Mouse (Mus musculus): ENCODE measurements around the gene Gp6.
"Not testable (repeated sequence)": the region's sequence is repeated elsewhere in the genome, so short reads cannot be mapped to it uniquely, and the experiment has no call there.

Gp6 gene

GRCm38 (mm10) chr7:4397730-4398129 lies at the start of gene Gp6:
Gene Gp6, minus strand, starts transcription at chr7:4397744.
- no peak for DNase-seq (ENCODE audit: low read depth, low spot score)

GRCm38 (mm10) chr7:4447138-4447537 lies 49.6 kb upstream of the Gp6 start:
- DNase-seq (ENCODE audit: low read depth, low spot score) = peak; percentile 59

- peak; percentile 96 for DNase-seq (ENCODE audit: low read depth, low spot score)
Measured at GRCm38 (mm10) chr7:4445216-4445791, 47.8 kb upstream of the Gp6 start, which contains the start of gene Rdh13. Gene Rdh13, minus strand, starts transcription at chr7:4445649.

GRCm38 (mm10) chr7:4440549-4440948 lies 43.0 kb upstream of the Gp6 start:
- no peak for DNase-seq (ENCODE audit: low read depth, low spot score)

- no peak for DNase-seq (ENCODE audit: low read depth, low spot score)
Measured at GRCm38 (mm10) chr7:4437721-4438120, 40.2 kb upstream of the Gp6 start.

GRCm38 (mm10) chr7:4432026-4432425 lies 34.5 kb upstream of the Gp6 start:
- no peak for DNase-seq (ENCODE audit: low read depth, low spot score)

- DNase-seq (ENCODE audit: low read depth, low spot score) = peak; percentile 87
Measured at GRCm38 (mm10) chr7:4431548-4431947, 34.0 kb upstream of the Gp6 start.

GRCm38 (mm10) chr7:4430246-4430844 lies 32.8 kb upstream of the Gp6 start:
- DNase-seq (ENCODE audit: low read depth, low spot score) = no peak

- DNase-seq (ENCODE audit: low read depth, low spot score) = peak; percentile 95
Measured at GRCm38 (mm10) chr7:4427161-4427912, 29.8 kb upstream of the Gp6 start.

- DNase-seq (ENCODE audit: low read depth, low spot score) = no peak
Measured at GRCm38 (mm10) chr7:4420230-4420629, 22.7 kb upstream of the Gp6 start.

GRCm38 (mm10) chr7:4419681-4420080 lies 22.1 kb upstream of the Gp6 start:
- no peak for DNase-seq (ENCODE audit: low read depth, low spot score)

GRCm38 (mm10) chr7:4412406-4412805 lies 14.9 kb upstream of the Gp6 start:
- not testable (repeated sequence) for DNase-seq (ENCODE audit: low read depth, low spot score)

GRCm38 (mm10) chr7:4373521-4373920 lies 24.0 kb downstream of the Gp6 start:
- DNase-seq (ENCODE audit: low read depth, low spot score) = no peak

- DNase-seq (ENCODE audit: low read depth, low spot score) = no peak
Measured at GRCm38 (mm10) chr7:4337509-4337908, 60.0 kb downstream of the Gp6 start, which contains the start of gene Ncr1. Gene Ncr1, plus strand, starts transcription at chr7:4337724.

- no peak for DNase-seq (ENCODE audit: low read depth, low spot score)
Measured at GRCm38 (mm10) chr7:4323301-4323700, 74.2 kb downstream of the Gp6 start.

All from ZHBTc4 (cell line).